Mouse (Mus musculus): ENCODE data around the gene Fam102b.

Fam102b gene

DNA sequence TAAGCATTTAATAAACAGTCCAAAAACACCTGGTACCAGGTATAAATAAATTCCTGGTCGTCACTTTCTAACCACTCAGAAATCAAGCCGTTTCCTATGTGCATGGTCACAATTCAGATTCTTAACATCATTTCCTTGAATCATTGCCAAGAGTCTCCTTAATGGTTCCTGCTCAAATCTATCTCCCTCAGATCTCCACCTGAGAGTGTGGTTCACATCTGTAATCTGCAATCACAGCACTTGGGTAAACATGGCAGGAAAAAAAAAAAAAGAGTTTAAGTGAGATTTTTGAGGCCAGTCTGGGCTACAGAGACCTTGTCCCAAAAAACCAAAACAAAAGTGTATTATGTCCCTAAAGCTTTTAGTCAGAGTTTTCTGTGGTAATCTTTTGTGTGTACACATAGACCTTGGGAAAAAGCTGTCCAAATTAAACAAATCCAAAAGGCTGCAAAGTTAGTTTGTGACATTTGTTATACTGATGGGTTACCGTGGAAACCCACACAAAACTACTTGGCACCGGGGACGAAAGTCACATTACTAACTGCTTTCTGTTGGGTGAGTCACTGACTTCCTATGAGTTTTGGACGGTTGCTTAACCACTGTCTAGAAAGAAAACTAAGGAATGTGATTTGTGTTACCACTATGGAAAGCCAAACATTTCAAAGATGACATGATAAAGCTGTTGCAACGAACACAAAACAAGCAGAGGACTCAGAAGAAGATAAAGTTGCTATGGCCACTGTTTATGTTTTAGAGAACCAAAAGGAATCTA is 16.7 kb downstream of the Fam102b start:
- in situ Hi-C loops (cut with MboI, MseI) = no loop called here

DNA sequence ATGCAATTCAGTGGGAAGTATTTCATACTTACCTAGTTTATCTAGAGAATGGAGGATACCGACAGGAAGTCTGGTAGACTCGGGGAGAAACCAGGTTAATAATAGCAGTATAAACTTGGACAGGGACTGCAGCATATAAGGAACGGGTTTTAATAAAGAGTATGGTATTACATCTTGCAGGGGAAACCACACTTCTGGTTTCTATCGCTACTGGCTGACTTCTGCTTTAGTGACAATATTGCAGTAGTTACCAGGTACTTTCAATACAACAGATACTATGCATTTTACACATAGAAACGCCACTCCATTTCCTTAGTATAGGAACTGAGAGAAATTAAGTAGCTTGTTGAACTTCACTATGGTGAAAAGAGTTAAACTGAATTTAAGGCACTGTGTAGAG is 19.2 kb downstream of the Fam102b start:
- in situ Hi-C loops (cut with MboI, MseI) = no loop called here

DNA sequence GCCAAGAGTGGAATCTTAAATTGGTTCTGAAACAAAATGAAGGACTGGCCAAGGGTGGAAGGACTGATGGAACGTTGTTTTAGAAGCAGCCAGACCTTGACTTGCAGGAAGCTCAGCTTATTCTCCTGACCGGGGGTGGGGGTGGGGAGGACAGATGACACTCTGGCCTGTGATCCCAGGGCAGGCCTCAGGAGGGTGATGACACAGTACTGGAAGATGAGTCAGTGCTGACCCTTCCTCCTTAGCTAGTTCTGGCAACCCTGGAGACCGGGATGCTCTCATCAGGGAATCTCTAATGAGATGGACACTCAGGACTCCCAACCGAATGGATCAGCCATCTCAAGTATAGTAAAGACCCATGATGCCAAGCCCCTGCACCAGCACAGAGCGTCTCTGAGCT is 21.6 kb downstream of the Fam102b start:
- in situ Hi-C loops (cut with MboI, MseI) = no loop called here

DNA sequence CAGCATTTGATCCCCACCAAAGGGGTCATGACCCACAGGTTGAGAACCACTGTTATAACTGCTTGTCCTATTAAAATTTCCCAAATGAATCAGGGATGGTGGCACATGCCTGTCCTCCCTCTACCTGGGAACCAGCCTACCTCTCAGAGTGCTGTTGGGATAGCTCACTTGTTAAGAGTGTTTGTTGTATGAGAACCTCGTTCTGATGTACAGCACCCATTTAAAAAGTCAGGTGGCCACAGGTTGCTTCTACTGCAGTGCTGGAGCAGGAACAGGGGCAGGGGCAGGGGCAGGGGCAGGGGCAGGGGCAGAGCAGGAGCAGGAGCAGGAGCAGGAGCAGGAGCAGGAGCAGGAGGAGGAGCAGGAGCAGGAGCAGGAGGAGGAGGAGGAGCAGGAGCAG is 28.2 kb downstream of the Fam102b start:
- in situ Hi-C loops (cut with MboI, MseI) = no loop called here

DNA sequence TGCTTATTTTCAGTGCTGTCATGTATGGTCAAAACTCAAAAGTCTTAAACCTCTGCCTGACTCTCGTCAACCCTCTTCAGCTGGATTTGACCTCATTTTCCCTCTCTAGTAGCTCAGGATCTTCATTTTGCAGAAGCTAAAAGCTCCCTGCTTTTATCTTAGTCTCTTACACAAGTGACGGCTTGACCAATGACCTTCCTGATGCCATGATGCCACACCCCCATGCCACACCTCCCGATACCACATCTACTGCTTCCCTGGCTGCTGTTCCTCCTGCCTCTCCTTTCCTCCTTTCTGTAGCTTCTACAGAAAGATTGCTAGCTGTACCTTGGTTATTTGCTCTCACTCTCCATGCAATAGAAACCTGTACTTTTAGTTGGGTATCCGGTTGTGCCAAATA is 29.6 kb downstream of the Fam102b start:
- in situ Hi-C loops (cut with MboI, MseI) = no loop called here

DNA sequence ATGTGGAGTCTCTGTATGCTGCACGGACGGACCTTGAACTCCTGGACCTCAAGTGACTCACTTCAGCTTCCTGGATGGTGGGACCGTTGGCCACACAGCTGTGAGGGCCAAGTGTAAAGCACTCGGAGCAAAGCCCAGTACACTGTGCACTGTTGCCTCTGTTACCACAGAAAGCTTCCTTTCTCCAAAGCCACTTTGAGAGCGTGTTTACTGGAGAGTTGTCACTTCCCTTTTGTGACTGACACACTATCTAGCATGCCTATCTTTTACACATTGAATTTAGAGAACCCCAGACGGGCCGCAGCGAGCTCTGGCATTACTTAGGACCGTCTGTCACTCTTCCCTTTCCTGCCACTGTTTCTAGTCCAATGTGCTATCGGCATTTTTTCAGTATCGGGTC is 30.1 kb downstream of the Fam102b start:
- in situ Hi-C loops (cut with MboI, MseI) = no loop called here

DNA sequence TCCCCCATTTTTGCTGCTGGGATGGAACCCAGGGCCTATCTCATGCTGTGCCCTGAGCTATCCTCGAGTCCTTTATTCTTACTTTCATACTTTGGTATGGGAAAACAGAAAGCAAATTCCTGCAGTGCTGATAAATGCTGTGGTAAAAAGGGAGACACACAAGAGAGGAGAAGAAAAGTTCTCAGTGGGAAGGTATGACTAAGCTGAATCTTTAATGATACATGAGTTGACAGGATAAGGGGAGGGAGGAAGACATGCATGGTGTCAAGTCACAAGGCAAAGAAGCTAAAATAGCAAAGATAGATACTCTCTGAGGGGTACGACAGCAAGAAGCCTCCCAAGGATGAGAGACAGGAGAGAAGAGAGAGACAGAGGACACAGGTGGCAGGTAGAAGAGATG is 32.0 kb downstream of the Fam102b start:
- in situ Hi-C loops (cut with MboI, MseI) = no loop called here

DNA sequence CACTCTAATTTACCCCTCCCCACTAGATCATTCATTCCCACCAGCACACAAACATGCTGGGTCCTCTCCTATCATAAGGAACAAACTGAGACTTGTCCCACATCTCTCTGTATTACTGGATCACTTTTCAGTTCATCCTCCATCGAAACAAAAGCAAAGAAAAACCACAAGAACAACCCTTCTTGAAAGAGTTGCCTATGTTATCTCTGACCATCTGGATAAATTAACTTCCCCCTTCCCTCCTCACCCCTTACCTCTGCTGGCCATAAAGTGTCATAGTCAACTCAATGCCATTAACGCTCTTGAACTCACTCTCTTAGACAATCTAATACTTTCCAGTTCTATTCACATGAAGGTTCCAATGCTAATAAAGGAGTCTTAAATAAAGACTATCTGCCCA is 32.9 kb downstream of the Fam102b start:
- in situ Hi-C loops (cut with MboI, MseI) = no loop called here

DNA sequence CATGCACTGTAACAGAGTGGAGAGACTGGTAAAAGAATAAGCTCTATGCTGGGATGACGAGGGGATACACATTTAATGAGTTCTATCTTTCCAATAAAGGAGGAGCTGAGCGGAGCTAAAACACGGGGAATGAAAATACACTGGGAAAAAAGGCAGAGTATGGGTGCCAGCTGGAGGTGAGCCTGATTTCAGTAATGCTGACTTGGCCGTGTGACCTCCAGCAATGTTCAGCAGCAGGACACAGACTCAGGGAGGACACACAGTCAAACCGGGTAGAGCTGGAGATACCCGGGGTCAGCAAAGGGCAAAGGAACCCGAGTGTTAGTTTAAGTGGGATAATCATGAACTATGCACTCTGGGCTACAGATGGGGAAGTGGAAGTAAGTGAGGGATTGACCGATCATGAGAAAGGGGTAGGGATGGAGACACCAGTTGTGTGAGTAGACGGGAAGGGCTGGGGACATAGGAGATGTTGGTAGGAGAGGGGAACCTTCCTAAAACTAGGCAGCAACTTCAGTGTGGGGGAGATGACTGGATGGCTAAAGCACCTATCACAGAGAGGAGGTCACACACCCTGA is 37.3 kb downstream of the Fam102b start:
- in situ Hi-C loops (cut with MboI, MseI) = no loop called here

DNA sequence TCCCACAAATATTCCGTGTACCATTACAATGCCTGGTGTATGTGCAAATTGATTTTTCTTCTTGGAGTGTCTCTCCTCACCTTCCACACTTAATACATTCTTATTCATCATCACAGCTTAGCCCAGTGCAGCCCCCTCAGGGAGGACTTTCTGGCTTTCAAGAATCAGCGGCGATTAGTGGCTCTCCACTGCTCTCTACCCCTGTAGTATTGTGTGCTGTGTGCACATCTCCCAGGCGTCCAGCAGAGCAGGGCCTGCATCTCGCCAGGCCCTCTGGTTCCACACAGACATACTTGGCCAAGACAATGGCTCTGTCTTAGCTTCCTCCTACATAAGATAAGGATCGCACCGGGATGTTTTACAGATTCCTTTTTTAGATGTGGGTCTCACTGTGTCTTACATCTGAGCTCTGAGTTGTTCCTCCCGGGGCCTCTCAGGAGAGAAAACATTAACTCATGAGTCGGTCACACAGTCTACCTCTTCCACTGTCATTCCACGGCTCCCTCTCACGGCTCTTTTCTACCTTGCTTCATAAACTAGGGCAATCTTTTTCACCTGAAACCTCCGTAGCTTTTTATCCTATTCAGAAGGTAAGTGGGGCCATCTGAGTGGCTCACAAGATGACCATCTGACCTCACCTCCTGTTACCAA is 40.3 kb downstream of the Fam102b start:
- in situ Hi-C loops (cut with MboI, MseI) = no loop called here

DNA sequence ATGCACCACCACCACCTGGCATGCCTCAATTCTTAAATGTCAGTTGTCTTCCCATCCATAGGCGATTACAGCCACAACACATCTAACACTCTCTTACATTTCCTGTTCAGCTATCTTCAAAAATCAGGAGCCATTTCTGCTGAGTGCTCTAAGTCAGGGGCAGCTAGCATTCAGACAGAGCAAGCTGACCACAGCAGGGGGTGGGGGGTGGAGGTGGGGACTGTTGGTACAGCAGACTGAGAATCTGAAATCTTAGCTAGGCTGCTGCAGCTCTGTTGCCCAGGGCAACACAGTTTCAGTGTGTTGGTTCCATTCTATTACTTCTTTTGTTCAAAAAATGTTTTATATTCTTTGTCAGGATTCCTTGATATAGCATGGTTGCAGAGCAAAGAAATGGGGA is 40.9 kb downstream of the Fam102b start:
- in situ Hi-C loops (cut with MboI, MseI) = no loop called here

DNA sequence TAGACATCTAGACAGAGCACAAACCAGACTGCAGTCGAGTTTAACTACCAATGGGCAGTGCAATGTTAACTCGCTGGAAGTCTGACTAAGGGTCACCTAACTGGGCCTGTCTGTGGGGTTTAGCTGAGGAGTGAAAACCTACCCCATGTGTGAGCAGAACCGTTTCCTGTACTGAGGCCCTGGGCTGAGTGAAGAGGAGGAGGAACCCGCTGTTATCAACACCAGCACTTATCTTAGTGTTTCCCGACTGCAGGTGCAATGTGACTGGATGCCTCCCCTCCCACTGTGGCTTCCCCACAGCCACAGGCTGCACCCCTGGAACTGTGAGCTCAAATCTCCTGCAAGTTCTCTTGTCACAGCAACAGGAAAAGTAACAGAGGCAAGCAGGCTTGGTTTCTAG is 43.4 kb downstream of the Fam102b start:
- in situ Hi-C loops (cut with MboI, MseI) = no loop called here

DNA sequence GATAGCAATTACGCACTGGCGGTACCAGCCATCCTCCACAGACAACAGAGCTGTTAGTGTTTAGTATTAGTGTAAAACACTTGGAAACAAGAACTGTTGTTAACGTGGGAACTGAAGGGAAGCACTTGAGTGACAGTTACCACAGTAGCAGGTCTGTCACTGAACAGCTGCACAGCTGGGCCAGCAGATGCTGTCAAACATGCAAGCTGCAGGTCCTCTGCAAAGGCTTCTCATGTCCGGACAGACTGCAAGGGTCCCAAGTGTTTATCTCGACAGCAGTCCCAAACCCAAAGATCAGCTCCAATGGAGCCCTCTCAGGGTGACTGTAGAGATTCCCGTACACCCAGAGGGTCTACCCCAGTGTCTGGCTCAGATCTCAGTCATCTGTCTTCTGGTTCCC is 45.5 kb downstream of the Fam102b start:
- in situ Hi-C loops (cut with MboI, MseI) = no loop called here

DNA sequence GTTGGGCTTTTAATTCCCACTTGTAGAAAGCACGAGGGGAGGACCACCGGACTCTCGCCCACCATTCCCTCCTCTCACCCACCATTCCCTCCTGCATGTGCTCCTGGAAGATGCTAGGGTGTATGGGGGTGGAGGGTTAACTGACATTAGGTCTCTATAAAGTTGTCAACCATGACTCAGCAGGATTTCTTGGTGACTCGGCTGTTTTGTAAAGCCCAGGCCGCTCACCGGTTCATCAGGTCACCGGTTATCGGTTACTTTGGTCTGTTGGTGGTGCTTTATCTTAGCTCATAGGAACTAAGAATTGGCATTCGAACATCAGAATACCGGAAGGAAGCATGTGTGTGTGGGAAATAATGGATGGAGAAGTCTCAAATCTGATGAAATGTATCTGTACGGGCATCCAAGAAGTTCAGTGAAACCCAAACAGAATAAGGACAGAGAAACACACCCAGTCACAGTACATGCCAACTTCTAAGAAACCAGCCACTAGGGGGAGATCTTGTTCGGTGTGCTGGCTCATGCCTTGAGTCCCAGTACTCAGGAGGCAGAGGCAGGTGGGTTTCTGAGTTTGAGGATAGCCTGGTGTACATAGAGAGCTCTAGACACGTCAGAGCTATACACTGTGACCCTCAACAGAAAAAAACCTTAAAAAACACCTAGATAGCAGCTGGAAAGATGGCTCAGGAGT is 49.9 kb downstream of the Fam102b start:
- in situ Hi-C loops (cut with MboI, MseI) = no loop called here

DNA sequence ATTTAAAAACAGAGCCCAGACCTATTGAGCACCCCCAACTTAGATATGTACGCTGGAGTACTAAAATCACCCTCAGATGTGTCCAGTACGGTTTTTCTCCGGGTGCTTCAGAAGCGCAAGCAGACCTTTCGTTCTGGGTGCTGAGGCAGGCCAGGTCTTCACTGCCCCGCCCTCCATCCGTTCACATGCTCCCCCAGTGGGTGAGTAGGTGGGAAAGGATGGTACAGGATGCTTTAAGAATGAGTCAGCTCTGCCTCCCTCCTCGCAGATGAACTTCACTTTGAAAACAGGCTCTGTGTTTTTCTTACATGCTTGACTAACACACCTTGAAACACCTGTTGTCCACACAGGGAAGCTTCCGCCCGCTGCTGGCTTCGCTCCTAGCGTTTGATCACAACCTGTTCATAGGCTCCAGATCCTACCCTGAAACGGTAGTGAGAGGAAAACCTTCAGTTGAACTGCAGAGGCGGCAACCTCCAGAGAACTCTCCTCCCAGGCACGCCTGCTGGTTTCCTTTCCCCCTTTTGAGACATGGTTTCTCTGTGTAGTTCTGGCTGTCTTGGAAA is 52.4 kb downstream of the Fam102b start:
- in situ Hi-C loops (cut with MboI, MseI) = no loop called here

DNA sequence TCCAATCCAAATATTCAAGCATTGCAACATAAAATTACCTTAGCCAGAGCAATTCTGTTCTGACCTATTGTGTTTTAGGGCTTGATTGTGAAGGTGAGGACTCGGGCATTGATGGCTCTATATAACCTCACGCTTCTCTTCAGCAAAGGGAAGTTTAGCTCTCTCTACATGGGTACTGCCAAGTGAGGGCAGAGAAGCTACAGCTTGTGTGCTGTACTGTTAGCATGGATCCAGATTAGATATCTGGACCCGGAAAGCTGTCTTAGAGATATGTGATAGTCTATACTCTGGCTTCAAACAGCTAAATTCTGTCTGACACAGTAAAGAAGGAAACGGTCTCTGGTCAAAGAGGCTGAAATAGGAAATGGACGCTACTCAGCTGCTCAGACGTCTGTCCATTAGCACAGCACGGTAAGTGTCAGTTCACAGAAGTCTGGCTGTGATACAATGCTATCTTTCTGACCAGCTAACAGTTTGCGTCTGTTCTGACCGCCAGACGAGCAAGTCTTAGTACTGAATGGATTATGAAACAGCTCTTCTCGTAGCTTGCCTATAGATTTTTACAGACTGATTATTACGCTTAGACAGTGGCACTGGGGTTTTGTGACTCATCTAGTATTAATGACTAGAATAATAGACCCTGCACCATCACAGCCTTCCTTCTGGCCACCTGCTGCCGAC is 53.3 kb downstream of the Fam102b start:
- in situ Hi-C loops (cut with MboI, MseI) = no loop called here

DNA sequence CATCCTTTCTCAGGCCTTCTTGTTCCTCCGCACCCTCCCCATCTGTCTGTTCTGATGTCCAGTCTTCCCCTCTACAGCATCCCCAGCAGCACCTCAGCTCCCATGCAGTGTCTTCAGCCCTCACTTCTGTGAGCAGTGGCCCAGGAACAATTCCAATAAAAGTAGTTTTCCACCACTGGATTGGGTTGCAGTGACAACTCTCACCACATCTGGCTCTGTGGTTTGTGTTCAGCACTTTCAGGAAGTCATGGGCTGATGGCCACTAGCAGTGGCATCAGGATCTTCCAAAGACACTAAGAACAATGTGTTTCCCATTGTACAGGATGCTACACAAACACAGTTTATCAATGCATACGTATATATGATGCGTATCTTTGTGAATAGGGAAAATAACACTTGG is 61.4 kb downstream of the Fam102b start:
- in situ Hi-C loops (cut with MboI, MseI) = no loop called here

DNA sequence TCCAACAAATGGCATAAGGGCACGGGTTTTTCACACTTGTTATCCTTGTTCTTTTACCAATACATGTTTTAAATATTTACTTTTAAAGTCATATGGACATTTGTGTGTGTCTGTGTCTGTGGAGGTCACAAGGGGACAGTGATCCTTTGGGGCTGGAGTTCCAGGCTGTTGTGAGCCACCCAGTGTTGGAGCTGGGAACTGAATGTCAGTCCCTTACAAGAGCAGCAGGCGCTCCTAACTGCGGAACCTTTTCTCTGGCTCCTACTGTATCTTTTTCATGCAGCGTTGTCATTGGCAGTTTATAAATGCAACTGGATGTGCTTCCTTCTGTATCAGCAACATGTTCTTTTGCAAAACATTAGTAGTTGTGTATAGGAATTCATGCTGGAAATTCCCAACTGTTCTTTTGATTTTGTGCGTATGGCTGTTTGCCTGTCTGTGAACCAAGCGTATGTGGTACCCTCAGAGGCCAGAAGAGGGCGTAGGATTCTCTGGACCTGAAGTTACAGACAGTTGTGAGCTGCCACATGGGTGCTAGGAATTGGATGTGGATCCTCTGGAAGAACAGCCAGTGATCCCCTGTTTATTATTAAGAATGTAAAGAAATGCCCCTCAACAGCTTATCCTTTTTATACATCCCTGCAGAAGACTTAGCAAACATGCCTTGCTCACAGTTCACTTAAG is 62.9 kb downstream of the Fam102b start:
- in situ Hi-C loops (cut with MboI, MseI) = no loop called here

DNA sequence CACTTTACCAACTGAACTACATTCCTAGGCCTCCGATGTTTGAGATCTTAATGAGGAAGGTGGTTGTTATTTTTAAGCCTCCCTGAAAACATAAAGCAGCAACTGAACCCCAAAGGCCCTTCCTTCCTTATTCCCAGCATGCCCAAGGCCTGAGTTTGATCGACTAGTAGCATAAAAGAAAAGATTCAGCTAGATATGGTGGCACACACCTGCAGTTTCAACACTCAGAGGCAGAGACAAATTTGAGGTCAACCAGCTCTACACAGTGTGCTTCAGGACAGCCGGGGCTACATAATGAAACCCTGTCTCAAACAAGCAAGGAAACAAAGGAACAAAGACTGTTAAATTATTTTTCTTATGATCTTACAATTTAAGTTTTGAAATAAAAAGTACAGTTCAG is 63.6 kb downstream of the Fam102b start:
- in situ Hi-C loops (cut with MboI, MseI) = no loop called here

DNA sequence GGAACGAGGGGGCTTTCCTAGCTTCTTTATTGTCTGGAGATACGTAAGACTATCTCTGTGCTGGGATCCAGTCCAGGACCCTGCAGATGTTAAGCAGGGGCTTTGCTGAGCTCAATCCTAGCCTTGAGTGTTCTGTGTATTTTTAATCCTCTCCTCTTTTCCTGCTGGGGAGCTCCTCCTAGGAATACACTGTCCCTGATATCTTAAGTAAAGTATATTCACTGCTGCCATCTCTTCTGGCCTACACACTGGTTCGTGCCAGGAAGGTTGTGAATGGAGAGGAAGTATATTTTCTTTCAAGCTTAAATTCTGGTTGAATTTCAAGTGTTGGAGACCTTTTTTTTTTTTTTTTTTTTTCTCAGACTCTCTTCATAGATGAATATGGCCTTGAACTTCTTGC is 64.1 kb downstream of the Fam102b start:
- in situ Hi-C loops (cut with MboI, MseI) = no loop called here

DNA sequence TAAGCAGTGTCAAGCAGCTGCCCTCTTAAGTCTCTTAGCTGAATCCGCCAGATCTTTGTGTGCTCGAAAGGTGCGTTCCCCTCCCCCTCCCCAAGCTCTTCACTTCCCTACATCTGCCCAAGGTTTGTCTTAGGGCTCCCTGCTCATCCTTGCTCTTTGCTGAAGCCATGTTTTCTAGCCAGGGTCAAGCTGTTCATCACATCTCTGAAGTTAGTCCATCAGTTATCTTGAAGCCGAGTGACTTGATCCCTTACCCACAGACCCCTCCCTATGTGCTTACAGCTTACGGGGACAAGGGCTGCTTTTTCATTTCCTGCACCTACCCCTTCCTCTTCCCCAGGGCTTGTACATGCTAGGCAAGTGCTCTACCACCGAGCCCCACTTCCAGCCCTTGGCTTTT is 65.8 kb downstream of the Fam102b start:
- in situ Hi-C loops (cut with MboI, MseI) = no loop called here
